Mouse (Mus musculus) forebrain, embryonic 15.5 days (tissue): ENCODE measurements at regions not wholly inside any gene's neighbourhood (a gene's known extent, or its start where the extent isn't known, plus 50 kb on each side); places are given as distances from the start of the nearest gene placed in this dataset.
"Not testable (repeated sequence)": the region's sequence is repeated elsewhere in the genome, so short reads cannot be mapped to it uniquely, and the experiment has no call there.

ENCODE experiments used
- ATAC-seq: fragments of 200-750 bp; cut with Nextera tagmentation; replicated peaks from 2 replicates; pipeline ENCODE4 v1.8.0; 2017; ENCODE audit warnings: mild to moderate bottlenecking, moderate TSS enrichment, moderate library complexity
- H3K27ac ChIP-seq: fragments of 300-500 bp; sonication (generic); replicated peaks from 2 replicates; pipeline ENCODE4 v1.5.1; 2015; ENCODE audit warnings: mild to moderate bottlenecking, inconsistent platforms
- H3K27me3 ChIP-seq: fragments of 300-500 bp; sonication (generic); 2 replicates; pipeline ENCODE4 v1.6.1; 2015; ENCODE audit warnings: inconsistent platforms
- H3K36me3 ChIP-seq: fragments of 300-500 bp; sonication (generic); 2 replicates; pipeline ENCODE4 v1.6.1; 2015; ENCODE audit warnings: mild to moderate bottlenecking, inconsistent platforms
- H3K4me1 ChIP-seq: fragments of 300-500 bp; sonication (generic); 2 replicates; pipeline ENCODE4 v1.6.1; 2015; ENCODE audit warnings: inconsistent platforms
- H3K4me2 ChIP-seq: fragments of 300-500 bp; sonication (generic); replicated peaks from 2 replicates; pipeline ENCODE4 v1.6.1; 2015; ENCODE audit warnings: mild to moderate bottlenecking, inconsistent platforms
- H3K4me3 ChIP-seq: fragments of 300-500 bp; sonication (generic); 2 replicates; pipeline ENCODE4 v1.5.1; 2015; ENCODE audit warnings: mild to moderate bottlenecking, inconsistent platforms
- H3K9ac ChIP-seq: fragments of 300-500 bp; sonication (generic); replicated peaks from 2 replicates; pipeline ENCODE4 v1.6.1; 2015; ENCODE audit warnings: mild to moderate bottlenecking, inconsistent platforms
- H3K9me3 ChIP-seq: fragments of 300-500 bp; sonication (generic); 2 replicates; pipeline ENCODE4 v1.6.1; 2016; ENCODE audit warnings: inconsistent platforms
- WGBS: fragments of 180-500 bp; shearing (Covaris S2); methylation state at CpG from one replicate; pipeline ENCODE4 v1.1.7; 2015; ENCODE audit warnings: mixed read lengths; 5-methylcytosine and 5-hydroxymethylcytosine counted together

DNA sequence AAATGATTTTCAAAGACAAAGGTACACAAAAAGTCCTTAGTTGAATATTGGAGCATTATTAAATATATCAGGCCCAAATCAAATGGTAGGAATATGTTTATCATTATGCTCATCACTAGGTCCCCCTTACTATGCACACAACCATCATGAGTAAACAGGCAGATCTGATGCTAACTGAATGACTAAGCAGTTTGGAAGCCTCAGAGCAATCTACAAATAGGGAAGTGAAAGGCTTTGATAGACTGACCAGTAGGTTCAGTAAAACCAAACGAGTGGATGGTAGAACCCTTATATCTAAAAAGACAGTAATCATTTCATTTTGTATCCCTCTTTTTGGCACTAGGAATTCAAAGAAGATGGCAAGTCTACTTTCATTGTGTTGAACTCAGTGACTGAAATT is 1039.5 kb upstream of the Gje1 start:
- no peak for ATAC-seq
- no peak overlapping the region for H3K4me3 ChIP-seq
- H3K9ac ChIP-seq = no peak overlapping the region
- H3K27me3 ChIP-seq = no peaks in the 10 kb centered on the region
- H3K9me3 ChIP-seq = no peaks in the 10 kb centered on the region
- no peaks in the 10 kb centered on the region for H3K4me1 ChIP-seq
- no peak overlapping the region for H3K27ac ChIP-seq
- no peak overlapping the region for H3K4me2 ChIP-seq
- no peaks in the 10 kb centered on the region for H3K36me3 ChIP-seq
- 45% methylated on average over 1 of the region's 1 CpGs for WGBS

DNA sequence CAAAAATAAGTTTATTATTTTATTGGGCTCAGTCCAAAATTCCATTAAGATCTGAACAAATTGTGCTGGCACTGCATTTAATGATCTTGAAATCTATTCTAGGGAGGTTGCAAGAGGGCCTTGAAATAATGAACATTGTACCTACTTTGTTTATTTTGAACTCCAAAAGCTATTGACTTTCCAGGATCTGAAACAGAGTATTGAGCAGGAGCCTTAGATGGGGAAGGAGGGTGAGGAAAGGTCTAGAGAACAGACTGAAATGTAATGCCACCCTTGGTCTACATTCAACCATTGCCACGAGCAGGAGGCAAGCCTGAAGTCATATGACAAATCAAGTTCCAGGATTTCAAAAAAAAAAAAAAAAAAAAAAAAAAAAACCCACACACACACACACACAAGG is 1028.9 kb upstream of the Gje1 start:
- H3K36me3 ChIP-seq = no peaks in the 10 kb centered on the region
- H3K4me2 ChIP-seq = no peak overlapping the region
- ATAC-seq = no peak
- H3K27ac ChIP-seq = no peak overlapping the region
- H3K4me3 ChIP-seq = no peak overlapping the region
- H3K27me3 ChIP-seq = no peaks in the 10 kb centered on the region
- H3K9me3 ChIP-seq = no peaks in the 10 kb centered on the region
- H3K9ac ChIP-seq = no peak overlapping the region
- no peaks in the 10 kb centered on the region for H3K4me1 ChIP-seq
- whole genome bisulfite sequencing = 69% methylated on average over 1 of the region's 1 CpGs

DNA sequence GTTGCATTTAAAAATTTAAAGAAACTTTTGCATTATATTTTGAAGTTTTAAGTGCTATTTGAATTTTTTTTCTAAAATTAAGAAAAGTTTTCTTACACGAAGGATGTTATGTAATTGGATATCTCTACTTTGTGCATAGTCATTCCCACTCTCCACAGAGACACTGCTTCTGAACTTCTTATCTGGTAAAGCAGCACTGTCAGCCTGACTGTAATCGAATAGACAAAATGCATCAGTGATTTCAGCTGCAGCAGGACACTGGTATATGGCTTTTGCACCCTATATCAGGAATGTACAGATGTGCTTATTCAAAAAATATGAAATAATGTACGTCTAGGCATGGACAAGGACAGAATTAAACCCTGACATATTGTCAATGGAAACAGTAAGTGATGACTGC is 1020.6 kb upstream of the Gje1 start:
- H3K27me3 ChIP-seq = no peaks in the 10 kb centered on the region
- H3K4me1 ChIP-seq = no peaks in the 10 kb centered on the region
- no peak overlapping the region for H3K27ac ChIP-seq
- no peaks in the 10 kb centered on the region for H3K9me3 ChIP-seq
- no peak overlapping the region for H3K9ac ChIP-seq
- WGBS = 89% methylated on average over 3 of the region's 3 CpGs
- no peaks in the 10 kb centered on the region for H3K36me3 ChIP-seq
- H3K4me2 ChIP-seq = no peak overlapping the region
- no peak overlapping the region for H3K4me3 ChIP-seq
- no peak for ATAC-seq

DNA sequence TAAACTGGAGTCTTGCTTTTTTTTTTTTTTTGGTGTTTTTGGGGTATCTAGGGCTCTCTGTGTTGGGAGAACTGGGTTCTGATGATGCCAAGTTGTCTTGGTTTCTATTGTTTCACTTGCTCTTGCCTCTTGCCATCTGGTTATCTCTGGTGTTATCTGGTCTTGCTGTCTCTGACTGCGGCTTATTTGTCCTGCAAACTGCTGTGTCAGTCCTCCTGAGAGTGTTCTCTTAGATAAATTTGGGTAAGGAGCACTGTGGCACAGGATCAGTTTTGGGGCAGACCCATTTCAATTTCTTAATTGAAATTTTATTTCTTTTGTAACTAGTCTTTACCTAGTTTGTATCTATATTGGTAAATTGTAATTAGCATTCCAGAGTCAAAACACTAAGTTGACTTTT is 1013.3 kb upstream of the Gje1 start:
- H3K4me2 ChIP-seq = no peak overlapping the region
- no peak for ATAC-seq
- no peaks in the 10 kb centered on the region for H3K27me3 ChIP-seq
- H3K36me3 ChIP-seq = no peaks in the 10 kb centered on the region
- no peaks in the 10 kb centered on the region for H3K9me3 ChIP-seq
- H3K9ac ChIP-seq = no peak overlapping the region
- H3K27ac ChIP-seq = no peak overlapping the region
- no peak overlapping the region for H3K4me3 ChIP-seq
- H3K4me1 ChIP-seq = no peaks in the 10 kb centered on the region
- 81% methylated on average over 1 of the region's 1 CpGs for WGBS

DNA sequence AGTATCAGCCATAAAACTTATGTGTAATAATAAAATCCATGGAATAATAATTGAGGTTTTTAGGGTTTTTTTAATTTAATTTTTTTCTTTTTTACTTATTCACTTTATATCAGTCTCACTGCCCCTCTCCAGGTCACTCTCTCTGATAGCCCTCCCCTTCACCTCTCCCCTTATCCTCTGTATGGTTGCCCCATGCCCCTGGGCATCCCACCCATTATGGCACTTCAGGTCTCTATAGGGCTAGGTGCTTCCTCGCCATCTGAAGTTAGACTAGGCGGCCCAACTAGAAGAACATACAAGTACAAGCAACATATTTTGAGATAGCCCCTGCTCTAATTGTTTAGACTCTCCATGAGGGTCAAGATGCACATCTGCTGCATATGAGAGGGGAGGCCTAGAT is 979.9 kb upstream of the Gje1 start:
- Histone ChIP-seq H3K27ac (no peak overlapping the region), H3K4me1 (no peaks in the 10 kb centered on the region), H3K36me3 (no peaks in the 10 kb centered on the region), H3K9ac (no peak overlapping the region), H3K4me3 (no peak overlapping the region), H3K4me2 (no peak overlapping the region), H3K9me3 (no peaks in the 10 kb centered on the region), H3K27me3 (no peaks in the 10 kb centered on the region)
- no peak for ATAC-seq
- WGBS = 99% methylated on average over 2 of the region's 2 CpGs

DNA sequence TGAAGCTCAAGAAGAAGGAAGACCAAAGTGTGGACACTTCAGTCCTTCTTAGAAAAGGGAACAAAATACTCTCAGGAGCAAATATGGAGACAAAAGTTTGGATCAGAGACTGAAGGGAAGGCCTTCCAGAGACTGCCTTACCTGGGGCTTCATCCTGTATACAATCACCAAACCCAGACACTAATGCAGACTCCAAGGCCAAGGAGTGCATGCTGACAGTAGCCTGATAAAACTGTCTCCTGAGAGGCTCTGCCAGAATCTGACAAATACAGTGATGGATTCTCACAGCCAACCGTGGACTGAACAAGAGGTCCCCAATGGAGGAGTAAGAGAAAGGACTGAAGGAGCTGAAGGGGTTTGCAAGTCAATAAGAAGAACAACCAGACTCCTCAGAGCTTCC is 979.0 kb upstream of the Gje1 start:
- no peaks in the 10 kb centered on the region for H3K9me3 ChIP-seq
- no peak overlapping the region for H3K27ac ChIP-seq
- no peak overlapping the region for H3K4me2 ChIP-seq
- no peak for ATAC-seq
- H3K4me3 ChIP-seq = no peak overlapping the region
- H3K36me3 ChIP-seq = no peaks in the 10 kb centered on the region
- WGBS = 87% methylated on average over 1 of the region's 1 CpGs
- no peaks in the 10 kb centered on the region for H3K4me1 ChIP-seq
- H3K27me3 ChIP-seq = no peaks in the 10 kb centered on the region
- no peak overlapping the region for H3K9ac ChIP-seq

DNA sequence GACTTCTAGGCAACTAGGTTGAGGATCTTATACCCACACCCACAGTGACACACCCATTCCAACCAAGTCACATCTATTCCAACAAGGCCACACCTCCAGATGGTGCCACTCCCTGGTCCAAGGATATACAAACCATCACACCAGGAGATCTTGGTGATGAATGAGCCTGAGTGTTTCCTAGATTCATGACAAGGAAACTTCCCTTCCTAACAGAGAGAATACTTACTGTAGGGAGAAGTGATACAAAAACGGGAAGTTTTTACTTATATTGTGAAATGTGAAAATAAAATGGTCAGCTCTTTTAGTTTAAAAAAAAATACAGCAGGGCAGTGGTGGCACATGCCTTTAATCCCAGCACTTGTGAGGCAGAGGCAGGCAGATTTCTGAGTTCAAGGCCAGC is 953.6 kb upstream of the Gje1 start:
- H3K9ac ChIP-seq, H3K4me2 ChIP-seq, H3K36me3 ChIP-seq, H3K4me1 ChIP-seq, H3K27me3 ChIP-seq, H3K9me3 ChIP-seq, ATAC-seq, H3K27ac ChIP-seq, H3K4me3 ChIP-seq: not testable (repeated sequence)
- WGBS = 89% methylated on average over 1 of the region's 1 CpGs
